Mouse (Mus musculus) lung, adult 2 months (tissue): Measurements from ENCODE around the gene Zfp12.

Experiments
- CTCF ChIP-seq: fragments of 200-500 bp; IDR thresholded peaks from 2 replicates; pipeline ENCODE4 v1.5.1; 2011; ENCODE audit warnings: mild to moderate bottlenecking, low read length, control low read depth; ENCODE audit not compliant: insufficient read depth
- POLR2A ChIP-seq: fragments of 200-500 bp; IDR thresholded peaks from 2 replicates; pipeline ENCODE4 v1.6.1; 2011; ENCODE audit warnings: low read depth, mild to moderate bottlenecking, control low read depth, low read length, borderline replicate concordance; ENCODE audit errors: extremely low read depth

DNA sequence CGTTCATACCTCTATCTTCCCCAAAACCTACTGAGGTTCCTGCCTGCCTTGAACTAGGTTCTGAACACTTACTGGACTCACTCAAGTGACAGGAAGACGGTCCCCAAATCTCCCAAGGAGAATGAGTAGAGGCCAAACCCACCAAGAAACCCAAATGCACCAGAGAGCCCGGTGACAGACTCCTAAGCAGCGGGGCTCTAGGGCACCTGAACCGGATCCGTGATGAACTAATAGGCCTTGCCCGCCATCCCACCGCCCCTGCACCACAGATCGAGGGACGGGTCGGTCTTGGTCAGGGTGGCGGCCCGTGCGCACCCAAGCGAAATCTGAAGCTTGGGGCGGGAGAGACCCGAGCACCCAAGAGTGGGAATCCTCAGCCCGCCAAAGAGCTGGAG is 17.8 kb downstream of the Zfp12 start:
- TF ChIP-seq CTCF, result no peak
- no peak for TF ChIP-seq POLR2A
